Mouse (Mus musculus): Measurements from ENCODE around the gene Hecw2.

Gene Hecw2

DNA sequence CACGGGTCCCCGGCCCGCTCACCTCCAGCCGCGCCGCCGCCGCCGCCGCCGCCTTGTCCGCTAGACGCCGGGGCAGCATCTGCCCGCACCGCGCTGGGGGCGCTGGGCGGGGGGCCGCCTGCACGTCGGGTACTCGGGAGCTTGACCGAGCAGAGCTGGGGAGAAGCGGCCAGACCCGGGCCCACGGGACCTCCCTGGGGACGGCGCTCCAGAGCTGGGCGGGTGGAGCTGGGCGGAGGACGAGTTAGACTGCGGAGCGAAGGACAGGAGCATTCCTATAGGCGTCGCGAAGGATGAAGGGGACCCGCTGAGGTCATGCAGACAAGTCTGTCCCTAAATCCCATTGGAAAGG, at the start of gene Hecw2:
Gene Hecw2, minus strand, starts transcription at position 215 of the 352 bp plus-strand sequence.
- DNase-seq (ENCODE audit: low spot score in 2 of 2): peak; percentile 41 to 60

DNA sequence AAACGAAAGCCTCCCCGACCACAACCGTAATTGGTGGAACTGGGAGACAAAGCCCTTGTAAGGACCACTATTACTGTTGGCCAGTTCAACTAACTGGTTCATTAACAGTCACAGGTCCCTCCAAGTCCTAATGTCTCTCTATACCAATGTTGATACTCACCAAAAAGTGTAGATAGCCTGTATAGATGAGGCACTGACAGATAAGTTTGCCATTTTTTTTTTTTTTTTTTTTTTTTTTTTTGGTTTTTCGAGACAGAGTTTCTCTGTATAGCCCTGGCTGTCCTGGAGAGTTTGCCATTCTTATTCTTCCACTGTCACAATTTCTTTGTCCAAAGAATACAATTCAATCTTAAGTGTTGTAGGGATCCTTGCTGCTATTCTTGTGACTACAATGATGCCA, 47.8 kb upstream of the Hecw2 start:
- no peak for DNase-seq (ENCODE audit: low spot score in 2 of 2)

DNA sequence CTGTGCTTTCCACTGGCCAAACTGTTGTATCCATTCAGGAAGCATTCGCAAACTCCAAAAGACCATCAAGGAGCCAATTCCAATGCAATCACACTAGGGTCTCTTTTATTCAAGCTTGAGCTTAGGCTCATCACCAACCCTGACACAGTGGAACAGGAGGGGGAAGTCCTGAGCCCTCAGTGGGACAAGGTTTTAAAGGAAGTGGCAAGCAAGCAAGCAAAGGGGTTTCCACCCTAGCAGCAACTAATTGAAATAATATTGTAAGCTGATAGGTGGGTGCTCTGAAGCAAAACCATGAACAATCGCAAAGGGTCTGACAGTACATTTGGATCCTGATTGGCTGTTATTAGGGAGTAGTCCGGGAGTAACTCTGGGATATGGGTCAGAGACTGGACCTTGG, 25.3 kb upstream of the Hecw2 start:
- DNase-seq (ENCODE audit: low spot score in 2 of 2): no peak

DNA sequence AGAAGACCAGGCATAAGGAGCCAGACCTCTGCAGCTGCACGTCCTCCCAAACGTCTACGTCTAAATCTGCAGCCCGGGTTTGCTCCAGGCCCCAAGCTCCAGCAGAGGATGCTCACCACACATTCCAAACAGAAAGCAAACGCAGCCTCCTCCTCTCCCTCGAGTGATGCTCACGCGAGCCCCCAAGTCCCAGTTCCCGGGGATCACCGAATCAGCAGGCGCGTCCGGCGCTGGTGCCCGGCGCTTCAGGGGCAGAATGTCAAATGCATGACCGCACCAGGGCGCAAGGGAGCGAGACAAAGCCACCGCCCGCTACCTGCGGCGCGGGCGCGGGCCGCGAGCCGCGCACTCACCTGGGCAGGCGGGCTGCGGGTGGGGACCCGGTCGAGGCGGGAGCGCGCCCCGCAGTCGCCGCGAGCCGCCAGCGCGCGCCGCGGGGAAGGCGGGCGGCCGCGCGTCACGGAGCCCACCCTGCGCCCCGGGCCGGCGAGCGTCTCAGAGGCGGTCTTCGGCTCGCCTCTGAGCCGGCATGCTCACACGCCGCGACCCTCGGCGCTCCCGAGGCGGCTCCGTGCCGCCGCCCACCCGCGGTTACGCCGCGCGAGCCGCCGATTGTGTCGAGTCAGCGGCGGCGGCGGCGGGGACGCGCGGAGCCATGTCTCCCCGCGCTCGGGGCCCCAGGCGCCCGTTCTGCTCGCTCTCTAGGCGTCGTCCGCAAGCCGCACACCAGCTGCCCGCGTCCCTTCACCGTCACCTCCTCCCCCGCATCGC, 600 bp downstream of the Hecw2 start:
- peak; percentile 46 to 64 for DNase-seq (ENCODE audit: low spot score in 2 of 2)

DNA sequence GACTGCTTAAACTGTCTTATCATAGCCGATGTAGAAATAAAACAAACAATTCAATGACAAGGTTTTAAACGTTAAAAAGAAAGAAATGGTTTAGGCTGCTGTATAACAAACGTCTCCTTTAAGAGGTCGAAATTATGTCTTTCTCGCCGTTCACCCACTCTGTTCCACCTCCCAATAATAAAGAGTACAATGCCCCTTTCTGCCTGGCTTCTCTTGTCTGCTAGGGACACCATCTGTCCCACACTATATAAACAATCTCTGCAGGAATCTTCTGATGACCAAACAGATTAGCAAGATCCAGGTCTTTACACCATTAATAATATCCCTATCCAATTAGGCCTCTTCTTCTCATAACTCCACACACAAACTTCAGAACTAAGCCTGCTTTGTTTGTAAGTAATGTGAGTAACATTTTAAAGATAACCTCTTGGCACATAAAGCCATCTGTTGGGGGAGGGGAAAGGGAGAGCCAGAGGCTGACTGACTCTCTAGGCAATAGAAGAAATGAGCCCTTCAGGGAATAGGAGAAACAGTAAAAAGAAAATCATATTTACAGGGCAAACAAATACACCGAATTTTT, 1.7 kb downstream of the Hecw2 start:
- peak in 1 of 2 experiments; percentile 7 for DNase-seq (ENCODE audit: low spot score in 2 of 2)

DNA sequence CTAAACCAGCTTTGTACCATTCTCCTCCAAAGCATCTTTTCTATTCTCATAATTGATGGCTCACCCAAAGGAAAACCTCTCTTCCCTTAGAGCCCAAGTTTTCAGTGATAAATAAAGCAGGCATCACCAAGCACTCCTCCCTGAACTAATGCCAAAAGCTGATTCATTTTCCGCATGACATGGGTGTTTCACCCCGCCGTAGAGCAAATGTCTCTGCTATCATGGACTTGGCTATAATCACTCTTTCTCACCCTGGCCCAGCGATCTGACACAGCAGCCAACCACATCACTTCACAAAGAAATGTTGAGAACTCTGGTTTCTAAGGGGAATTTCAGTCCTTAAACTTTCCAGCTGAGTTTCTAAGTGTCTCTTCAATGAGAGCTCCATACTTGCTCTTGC, 7.4 kb downstream of the Hecw2 start:
- no peak for DNase-seq (ENCODE audit: low spot score in 2 of 2)

DNA sequence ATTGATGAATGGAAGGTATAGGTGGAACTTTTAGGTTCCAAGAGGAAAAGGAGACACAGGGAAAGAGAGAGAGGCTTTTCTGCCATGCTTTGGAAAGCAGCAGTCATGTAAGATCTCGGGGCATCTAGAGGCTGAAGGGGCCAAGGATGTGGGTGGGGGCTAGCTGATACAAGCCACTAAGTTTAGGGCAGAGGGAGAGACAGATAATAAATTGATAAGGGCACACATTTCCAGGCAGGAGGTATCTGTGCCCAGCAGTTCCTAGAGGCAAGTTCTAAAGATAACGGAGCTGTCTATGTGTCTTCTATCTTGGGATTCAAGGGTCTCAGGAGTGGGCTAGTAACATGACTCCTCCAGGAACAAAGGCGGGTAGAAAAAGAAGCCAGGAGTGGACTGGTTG, 8.6 kb downstream of the Hecw2 start:
- DNase-seq (ENCODE audit: low spot score in 2 of 2): no peak

DNA sequence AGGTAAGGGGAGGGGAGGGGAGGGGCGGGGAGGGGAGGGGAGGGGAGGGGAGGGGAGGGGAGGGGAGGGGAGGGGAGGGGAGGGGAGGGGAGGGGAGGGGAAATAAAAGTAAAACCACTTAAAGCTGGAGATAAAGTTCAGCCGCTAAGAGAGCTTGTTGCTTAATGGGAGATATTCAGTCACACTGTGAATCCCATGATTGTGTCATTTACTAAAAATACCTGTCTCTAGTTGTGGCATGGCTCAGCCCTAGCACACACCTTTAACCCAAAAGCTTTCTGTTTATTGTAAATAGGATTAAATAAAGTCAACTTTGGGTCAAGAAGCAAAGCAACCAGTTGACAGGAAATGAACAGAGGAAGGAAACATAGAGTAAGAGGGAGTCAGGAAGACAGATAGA, 14.3 kb downstream of the Hecw2 start:
- no peak for DNase-seq (ENCODE audit: low spot score in 2 of 2)

DNA sequence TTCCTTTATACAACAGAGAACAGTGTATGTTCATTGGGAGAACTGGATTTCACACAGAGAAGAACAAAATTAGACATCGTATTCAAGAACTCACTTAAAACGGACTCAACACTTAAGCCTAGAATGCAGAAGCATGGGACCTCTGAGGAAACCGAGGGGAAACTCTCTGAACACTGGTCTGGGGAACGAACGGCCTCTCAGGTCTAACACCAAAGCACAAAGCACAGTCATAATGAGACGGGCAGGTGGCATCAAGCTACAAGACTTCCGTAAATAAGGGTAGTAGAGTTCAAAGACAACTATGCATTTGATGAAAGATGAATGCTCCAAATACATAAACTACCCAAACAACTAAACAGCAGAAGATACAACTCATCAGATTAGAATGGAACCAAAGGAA, 15.8 kb downstream of the Hecw2 start:
- no peak for DNase-seq (ENCODE audit: low spot score in 2 of 2)

DNA sequence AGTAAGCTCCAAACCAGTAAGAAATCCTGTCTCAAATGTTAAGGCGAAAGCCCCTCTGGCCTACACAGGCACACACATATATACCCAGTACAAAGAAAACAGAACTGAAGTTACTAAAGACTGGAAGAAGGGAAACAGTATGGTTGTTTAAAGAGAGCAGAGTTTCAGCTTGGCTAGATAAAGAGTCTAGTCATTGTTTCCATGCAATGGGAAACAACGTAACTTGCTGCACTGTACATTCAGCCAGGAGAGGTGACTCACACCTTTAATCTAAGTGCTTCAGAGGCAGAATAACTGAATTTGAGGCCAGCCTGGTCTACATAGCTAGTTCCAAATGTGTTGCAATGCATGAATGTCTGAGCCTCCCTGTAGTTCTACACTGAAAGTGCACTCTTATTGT, 18.4 kb downstream of the Hecw2 start:
- no peak for DNase-seq (ENCODE audit: low spot score in 2 of 2)

DNA sequence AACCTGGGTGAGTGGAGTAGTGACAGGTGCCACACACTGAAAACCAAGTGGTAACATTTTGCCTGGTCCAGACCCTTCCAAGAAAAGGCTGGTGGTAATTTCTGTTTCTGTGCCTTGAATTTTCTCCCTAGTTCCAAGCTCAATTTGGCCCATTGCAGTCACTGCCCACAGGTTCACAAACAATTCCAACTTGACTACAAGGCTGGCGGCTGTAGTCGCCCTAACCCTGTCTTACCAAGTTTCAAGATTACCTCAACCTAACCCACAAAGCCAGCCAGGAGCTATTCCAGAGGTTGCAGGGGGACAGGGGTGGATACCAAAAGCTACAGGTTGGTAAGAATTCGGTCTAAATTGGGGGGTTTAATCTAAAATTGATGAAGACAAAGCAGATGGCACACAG, 27.0 kb downstream of the Hecw2 start:
- DNase-seq (ENCODE audit: low spot score in 2 of 2): no peak

DNA sequence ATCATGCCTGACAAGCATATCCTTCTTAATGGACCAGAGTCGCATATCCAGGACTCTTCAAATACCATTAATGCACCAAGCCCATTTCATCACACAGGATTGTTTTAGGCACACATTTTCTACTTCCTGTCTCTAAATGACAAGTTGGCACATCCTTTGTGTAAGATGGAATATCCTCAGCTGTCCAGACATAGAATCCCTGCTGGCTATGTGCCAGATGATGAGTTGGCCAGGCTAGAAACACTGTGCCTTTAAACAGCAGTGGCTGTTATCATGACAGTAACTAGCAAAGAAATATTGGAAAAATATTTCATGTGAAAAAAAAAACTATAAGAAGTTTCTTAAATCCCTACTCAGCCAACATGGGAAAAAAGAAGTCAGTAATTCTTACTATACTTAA, 35.4 kb downstream of the Hecw2 start:
- DNase-seq (ENCODE audit: low spot score in 2 of 2): no peak

DNA sequence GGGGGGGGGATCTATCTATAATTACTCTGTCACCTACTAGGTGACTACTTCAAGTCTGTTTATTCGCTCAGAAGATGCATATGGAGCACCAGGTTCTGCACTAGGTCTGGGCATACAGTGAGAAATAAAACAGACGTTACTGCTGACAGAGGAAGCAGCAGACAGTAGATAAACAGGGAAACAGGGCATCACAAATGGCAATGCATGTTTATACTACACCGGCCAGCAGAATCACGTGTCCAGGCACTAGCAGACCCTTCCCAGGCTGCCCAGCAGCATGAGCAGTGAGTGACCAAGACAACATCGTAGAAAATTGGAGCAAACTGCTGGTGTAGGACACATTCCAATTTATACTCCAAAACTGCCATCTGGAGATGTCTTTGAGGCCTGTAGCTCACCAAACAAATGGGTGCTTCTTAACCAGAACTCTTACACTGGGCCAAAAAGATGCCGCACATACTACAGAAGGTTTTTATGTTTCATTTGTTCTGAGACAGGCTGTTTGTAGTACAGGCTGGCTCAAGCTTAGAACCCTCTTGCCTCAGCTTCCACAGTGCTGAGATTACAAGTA, 41.7 kb downstream of the Hecw2 start:
- DNase-seq (ENCODE audit: low spot score in 2 of 2): no peak

DNA sequence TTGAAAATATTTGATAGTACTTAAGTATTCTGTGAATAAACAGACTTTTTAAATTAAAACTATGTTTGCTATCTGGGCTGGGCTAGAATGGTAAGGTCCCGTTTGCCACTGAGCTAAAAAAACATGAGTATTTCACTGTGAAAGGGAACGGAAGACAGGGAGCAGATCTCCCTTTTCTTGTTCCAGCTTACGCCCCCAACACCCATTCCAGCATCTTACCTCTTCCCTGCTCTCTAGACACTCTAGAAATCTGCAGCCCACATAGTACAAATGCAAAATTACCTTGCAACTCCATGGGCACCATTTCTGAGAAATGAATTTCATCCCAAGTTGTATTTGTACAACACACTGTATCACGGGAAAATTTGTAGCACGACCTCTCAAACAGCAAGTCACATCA, 49.9 kb downstream of the Hecw2 start:
- DNase-seq (ENCODE audit: low spot score in 2 of 2): no peak

DNA sequence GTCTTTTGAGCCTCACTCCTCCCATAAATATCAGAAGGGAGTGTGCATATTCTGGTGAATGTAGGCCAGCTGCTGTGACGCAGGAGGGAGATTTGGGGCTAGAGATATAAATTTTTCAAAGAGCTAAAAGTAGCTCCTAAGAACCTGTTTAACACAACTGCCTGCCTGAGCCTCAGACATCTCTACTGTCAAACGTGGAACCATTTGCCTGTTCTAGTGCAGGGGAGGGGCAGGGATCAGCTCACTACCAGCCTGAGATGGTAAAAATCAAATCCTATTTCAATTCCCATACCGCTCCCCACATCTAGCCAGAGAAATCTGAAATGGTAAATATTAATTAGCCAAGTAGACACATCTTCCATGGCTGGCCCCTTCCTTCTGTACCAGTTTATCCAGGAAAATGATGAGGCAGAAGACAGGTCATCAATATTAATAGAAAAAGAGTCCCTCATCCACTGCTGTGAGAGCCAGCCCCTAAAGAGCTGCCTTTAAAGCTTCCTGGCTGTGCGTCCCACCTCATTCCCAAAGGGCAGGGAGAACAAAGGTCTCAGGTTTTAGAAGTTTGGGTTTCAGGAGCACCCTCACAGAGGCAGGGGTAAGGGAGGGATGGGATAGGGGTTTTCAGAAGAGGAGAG, 61.0 kb downstream of the Hecw2 start:
- no peak for DNase-seq (ENCODE audit: low spot score in 2 of 2)

DNA sequence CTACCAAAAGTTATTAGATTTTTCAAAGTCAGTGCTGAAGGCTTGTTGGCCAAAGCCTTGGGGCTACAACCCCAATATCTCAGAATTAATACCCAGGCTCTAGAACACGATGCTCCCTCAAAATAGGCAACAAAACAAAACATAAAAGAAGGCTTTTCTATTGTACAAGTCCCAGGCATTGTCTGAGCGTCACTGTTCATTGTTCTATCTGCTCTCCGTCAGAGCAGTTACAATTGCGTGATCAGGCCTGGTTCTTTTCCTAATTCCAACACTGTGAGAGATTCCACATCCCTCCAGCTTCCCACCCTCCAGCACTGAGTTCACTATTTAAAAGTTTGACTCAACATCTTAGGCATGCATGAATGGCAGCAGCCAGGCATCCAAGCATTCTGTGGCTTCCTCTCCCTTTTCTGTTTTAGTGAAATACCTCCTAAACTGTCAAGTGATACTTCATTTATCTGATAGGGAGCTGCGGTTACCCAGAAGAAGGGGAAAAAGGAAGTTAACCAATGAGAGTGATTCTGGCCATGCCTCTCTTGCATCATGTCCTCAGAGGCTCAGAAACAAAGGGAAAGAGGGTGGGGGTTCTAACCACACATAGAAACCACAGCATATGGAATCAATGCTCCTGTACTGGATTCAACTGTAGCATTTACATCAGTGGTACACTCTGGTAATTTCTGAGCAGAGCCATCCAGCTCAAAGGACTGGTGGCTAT, 66.1 kb downstream of the Hecw2 start:
- no peak for DNase-seq (ENCODE audit: low spot score in 2 of 2)

DNA sequence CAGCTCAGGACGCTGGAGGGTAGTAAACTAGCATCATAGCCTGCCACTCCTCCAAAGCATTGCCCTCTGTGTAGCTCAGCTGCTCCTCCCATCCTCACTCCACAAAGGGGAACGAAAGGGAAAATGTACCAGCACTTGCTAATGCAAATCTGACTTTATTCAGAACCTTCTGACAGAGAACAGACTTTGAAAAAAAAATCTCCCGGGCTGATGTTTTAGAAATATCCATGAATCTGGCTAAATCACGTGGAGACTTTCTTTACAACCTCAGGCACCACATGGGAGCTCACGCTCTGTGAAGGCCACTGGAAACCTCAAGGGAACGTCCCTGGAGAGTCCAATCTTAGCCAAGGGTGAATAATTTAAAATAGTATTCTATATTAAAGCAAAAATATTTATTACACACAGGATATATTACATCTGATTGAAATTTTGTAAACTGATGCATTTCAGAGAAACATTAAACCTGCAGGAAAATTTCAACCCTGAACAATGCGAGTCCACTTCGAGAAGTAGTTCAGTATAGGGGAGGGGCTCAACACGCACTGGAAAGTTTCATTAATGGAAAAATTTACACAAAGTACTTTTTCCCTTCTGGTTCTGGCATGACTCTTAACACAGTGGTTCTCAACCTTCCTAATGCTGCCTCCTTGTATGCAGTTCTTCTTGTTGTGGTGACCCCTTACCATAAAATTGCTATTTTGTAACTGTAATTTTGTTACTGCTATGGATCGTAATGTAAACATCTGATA, 67.8 kb downstream of the Hecw2 start:
- no peak for DNase-seq (ENCODE audit: low spot score in 2 of 2)

DNA sequence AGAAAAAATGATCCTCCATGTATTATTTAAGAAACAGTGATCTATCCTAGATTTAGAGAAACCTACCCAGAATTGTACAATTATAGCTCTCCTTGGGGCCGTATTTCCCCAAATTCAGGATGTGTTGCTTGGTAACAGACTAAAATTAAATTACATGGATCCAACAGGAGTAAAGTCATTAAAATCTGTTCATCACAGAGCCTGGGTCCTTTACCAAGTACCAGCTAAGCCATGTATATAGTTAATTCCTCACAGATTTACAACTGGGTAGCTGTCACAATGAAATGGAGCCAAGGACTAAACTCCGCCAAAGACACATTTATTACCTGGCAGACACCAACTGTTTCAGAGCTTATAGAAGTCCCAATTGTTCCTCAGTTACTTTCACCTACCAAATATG, 72.4 kb downstream of the Hecw2 start:
- DNase-seq (ENCODE audit: low spot score in 2 of 2): no peak

DNA sequence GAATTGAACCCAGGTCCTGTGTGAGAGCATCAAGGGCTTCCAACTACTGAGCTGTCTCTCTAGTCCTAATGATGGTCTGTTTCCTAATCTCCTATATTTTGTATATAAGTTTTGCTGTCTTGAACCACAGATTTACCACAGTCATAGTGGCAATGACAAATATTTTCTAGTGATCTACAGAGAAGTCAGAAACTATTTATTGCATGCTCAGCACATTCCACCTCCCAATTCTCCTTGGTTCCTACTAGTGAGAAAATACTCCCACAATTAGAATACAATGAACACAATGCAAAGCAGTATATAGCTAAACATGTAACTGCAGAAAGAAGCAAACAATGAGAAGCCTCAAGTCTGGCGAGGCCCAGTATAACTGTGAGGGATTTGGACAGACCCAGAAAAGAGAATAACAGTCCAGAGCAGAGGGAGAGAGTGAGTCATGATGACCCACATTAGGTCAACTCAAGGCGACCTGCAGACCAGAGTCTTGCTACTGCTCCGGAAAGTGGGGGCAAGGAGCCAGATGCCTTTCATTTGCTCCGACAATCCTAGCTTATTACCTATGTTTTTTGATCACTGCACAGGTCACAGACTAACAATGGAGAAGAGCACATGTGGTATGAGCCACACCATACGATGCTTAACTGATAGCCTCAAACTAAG, 73.8 kb downstream of the Hecw2 start:
- DNase-seq (ENCODE audit: low spot score in 2 of 2): no peak

DNA sequence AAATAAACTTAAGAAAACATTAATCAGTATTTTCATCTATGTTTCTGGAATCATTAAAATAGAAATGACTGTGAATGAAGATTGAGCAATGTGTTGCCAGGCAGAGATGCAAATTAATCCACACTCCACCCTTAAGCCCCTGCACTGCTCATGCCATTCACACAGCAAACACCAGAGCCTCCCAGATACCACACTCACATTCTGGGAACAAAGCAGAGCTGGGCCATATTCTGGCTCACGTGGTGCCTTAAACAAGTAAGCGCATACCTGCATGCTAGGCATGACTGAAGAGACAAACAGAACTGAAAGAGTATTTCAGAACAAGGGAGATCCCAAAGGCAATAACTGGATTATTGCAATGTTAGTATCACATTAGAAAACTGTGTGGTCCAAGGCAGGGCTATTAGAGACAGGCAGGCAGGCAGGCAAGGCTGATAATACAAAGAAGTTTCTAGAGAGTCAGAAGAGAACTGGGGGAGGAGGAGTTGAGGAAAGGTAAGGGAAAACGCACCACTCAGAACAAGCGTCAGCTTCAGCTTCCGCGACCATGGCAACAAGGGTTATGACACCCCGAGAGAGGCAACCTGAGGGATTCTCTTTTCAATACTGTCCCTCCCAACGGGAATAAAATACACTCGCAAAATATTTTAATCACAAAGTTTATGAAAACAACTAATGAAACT, 75.2 kb downstream of the Hecw2 start:
- DNase-seq (ENCODE audit: low spot score in 2 of 2): no peak

Measured in cerebellum, postnatal 4 days (tissue).